Mouse (Mus musculus) thymus, postnatal 0 days (tissue): ENCODE results near the gene Nrcam. TPM values are rescaled to one million over a fixed set of nuclear protein-coding genes. Genes with fewer than 3 reads are reported as not detected.
A peak's percentile ranks its signal among the peaks of the same experiment; 100 is the strongest.

ENCODE experiments used
- DNase-seq: peaks from one replicate; pipeline ENCODE4 v3.0.0-alpha.2; 2015; ENCODE audit warnings: low spot score
- polyA plus RNA-seq: library from polyadenylated mRNA; unstranded; fragments of >200 nt; fragmentation: Nextera tagmentation; extraction: Ambion mirVana; gene quantifications from 2 replicates; pipeline ENCODE4 v1.2.1, GENCODE M21; 2015

Gene Nrcam
- polyA plus RNA-seq, 1 experiment from 2014 or later = 2.9 TPM

DNA sequence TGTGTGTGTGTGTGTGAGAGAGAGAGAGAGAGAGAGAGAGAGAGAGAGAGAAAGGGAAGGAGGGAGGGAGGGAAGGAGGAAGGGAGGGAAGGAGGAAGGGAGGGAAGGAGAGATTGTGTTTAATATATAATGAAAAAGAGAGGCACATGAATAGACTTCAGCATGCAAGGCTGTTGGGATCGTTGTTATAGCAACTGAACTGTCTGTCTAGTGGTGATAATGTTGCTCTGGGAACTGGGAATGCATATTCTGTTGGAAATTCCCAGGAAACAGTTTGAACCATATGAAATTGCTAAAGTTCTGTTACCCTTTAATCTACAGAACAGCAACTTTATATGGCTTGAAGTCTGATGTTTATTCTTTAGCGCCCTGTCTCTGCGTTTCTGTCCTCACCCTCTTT lies 104.0 kb downstream of the Nrcam start:
- DNase-seq = no peak

- no peak for DNase-seq
Observed at GRCm38 (mm10) chr12:44437046-44437827, 108.6 kb downstream of the Nrcam start.

GRCm38 (mm10) chr12:44438884-44439283 lies 110.2 kb downstream of the Nrcam start:
- peak; percentile 12 for DNase-seq

DNA sequence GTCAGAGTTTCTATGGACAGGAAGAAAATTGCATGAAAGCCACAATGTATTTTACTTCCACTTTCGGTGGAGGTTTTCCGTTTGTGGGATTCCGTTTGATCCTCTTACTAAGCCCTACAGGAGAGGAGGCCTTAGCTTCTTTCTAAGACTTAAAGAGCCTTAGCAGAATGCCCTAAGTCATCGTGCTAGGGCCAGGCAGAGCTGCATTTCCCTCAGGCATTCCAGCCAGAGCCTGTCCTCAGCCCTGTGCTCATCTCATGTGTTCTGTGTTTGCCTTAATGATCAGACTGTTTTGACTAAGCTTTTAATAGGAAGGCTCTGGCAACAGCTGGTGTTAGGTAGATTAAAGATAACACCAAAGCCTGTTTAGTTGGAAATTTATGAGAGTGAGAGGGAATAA lies 111.5 kb downstream of the Nrcam start:
- DNase-seq = peak; percentile 8

GRCm38 (mm10) chr12:44450930-44451329 lies 122.2 kb downstream of the Nrcam start:
- no peak for DNase-seq

DNA sequence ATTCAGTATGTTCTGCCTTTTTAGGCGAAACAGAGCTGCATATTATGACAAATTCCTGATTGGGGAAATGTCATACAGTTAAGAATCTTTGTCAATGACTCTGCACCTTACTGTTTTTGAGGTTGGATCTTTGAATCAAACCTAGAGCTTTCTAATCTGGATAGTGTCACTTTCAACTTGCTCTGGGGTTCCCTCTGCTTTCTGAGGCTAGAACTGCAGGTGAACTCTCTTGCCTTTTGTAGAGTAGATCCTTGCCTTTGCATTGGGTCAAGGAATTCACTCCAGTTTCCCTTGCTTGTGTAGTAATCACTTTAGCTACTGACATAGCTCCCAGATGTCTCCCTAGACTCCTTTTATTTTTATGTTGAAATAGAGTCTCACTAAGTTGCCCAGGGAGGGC lies 123.1 kb downstream of the Nrcam start:
- no peak for DNase-seq

- no peak for DNase-seq
Observed at GRCm38 (mm10) chr12:44453791-44454190, 125.1 kb downstream of the Nrcam start.

- DNase-seq = no peak
Observed at GRCm38 (mm10) chr12:44457961-44458360, 129.3 kb downstream of the Nrcam start.

DNA sequence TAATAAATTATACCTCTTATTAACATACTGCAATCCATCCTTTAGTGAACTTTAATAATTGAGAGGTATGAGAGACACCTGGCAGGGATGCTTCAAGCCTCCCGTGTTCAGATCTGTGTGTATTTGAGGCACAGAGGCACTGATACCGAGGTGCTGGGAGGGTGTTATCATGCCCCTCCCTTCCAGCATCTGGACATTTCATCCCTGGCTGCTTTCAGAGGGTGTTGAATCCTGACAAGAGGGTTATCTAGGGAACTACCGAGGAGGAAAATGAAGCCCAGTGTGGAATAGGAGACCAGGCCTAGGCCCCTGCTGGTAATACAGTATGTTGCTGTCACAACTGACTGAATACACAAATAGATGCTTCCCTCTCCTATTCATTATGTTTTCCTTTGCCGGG lies 133.8 kb downstream of the Nrcam start:
- no peak for DNase-seq

DNA sequence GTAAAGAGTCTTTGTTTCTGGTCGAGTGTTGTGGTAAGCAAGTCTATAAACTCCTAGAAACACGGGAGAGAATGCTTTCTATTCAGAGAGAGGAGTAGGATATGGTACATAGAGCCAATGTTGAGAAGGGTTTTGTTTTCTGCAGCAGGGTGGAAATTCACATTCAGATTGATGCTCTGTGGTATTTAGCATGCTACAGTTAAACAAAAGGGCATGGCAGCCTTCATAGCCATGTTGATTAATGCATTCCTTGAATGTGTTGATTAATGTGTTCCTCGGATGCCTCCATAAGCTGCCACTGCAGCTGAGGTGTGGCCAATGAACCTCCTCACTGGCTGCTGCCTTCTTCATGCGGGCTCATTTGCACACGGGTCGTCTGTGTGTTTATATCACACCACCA lies 134.3 kb downstream of the Nrcam start:
- DNase-seq = no peak

- DNase-seq = no peak
Observed at GRCm38 (mm10) chr12:44471073-44471472, 142.4 kb downstream of the Nrcam start.

DNA sequence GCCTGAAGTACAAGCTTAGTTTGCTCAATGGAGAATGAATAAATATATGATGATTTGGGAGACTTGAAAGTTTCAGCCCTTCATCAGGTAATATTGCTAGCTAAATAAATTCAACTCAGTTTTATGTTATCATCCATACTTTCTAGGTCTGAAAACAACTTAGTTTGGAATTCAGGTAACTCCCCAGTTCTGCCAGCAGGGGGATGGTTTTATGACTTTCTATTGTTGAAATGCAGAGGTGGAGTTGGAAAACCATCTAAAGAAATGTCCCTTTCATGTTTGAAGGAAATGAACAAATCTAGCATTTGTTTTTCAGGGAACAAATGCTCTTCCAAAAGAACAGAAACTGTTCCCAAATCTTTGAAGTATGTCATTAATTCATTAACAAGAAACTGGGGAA lies 146.7 kb downstream of the Nrcam start:
- DNase-seq = no peak

GRCm38 (mm10) chr12:44479260-44480030 lies 150.8 kb downstream of the Nrcam start:
- DNase-seq = no peak

GRCm38 (mm10) chr12:44480031-44480419 lies 151.3 kb downstream of the Nrcam start:
- DNase-seq = no peak

DNA sequence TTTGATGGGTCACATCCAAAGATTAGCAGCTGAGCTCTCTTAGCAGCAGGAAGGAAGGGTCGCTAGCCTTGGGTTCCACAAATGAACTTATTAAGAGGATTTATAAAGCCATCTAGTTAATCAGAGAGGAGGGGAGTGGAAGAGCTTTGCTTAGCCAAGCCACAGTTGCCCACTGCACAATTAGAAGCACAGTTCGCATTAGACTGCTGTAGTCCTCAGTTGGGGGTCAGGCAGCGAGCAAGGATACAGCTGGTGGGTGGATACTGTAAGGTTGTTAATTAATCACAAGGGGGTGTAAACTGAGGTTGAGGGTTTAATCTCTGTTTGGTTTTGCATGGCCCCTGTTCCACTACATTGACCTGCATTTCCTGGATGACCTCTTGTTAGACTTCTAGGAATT lies 152.7 kb downstream of the Nrcam start:
- no peak for DNase-seq

DNA sequence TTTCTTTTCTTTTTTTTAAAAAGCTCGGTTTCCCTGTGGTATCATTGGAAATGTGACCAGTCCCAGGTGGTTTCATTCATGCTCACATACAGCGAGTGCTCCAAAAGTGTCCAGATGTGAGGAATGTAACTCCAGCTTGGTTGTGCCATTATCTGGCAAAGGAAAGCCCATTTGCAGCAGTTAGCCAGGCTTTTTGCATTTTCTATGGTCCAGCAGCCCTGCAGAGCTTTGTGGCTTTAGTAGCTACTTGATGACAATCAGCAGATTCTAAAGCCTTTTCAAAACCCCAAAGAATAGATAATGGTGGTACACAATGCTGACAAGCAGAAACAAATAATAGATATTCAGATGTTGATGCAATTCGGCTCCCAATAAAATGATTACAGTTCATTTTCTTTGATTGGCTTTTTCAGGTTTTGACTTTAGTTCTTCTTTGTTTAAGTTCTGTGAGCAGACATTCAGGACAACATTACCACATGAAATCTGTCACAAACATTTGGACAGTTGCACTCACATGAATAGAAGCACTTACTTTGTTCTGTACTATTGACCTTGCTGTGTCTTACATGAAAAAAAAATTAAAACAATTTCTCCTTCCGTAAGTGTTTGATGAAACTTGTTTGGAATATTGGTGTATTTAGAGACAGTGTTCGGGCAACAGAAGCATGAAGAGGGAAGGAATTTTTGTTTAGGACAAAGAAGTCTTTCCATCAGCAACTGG lies 164.2 kb downstream of the Nrcam start:
- no peak for DNase-seq

- no peak for DNase-seq
Observed at GRCm38 (mm10) chr12:44497762-44498161, 169.1 kb downstream of the Nrcam start.

DNA sequence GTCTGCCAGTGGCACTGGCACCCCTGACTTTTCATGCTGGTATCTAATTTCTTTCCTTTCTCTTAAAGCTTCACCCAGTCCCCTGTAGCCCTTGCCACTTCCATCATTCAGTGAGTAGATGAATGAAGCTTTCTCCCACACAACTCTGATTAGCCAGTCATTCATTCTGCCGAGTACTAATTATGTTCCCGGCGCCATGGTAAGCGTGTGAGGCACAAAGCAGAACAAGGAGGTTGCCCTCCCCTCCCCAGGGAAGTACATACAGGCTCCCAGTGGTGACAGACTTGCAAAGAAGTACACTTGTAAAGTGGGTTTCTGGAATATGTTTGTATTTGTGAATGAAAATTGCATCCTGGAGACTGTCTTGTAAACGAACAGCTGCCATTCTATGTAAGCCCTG lies 170.2 kb downstream of the Nrcam start:
- no peak for DNase-seq

GRCm38 (mm10) chr12:44501807-44502487 lies 173.3 kb downstream of the Nrcam start:
- DNase-seq = no peak

DNA sequence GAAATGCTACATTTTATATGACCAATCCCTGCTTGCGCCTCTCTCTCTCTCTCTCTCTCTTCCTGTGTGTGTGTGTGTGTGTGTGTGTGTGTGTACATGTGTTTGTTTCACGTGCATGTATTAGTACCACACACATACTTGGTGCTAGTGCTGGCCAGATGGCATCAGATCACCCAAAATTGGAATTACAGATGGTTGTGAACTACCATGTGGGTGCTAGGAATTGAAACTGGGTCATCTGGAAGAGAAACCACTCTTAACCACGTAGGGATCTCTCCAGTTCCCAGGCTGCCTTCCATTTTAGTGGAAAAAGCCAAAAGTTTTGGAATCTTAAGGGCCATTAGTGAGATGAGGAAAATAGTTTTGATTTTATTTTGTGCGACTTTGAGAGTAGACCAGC lies 175.1 kb downstream of the Nrcam start:
- no peak for DNase-seq

DNA sequence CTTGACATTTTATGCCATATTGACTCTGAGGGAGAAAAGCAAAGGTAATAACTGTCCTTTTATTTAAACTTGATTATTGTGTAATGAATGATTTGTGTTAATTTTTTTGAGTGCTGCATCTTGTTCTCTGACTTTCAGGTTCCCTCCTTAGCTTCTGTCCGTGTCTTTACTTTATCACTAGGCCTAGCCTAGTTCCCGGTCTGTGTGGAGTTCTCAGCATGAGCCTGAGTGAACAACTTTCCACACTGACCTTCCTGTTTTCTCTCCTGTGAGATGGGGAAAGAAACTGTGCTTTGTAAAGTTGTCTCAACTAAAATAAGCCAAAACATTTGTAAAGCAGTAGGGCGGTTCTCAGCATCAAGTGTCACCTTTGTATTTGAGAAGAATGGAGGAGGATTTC lies 179.9 kb downstream of the Nrcam start:
- DNase-seq = no peak
